Mouse (Mus musculus) heart, postnatal 0 days (tissue): ENCODE data around the gene Hnrnph1.

Source experiments
- CTCF ChIP-seq: IDR thresholded peaks from 2 replicates; pipeline ENCODE4 v1.5.1; 2016; ENCODE audit warnings: antibody characterized with exemption, control low read depth, low read depth
- EP300 ChIP-seq: IDR thresholded peaks from 2 replicates; pipeline ENCODE4 v1.6.1; 2016; ENCODE audit warnings: antibody characterized with exemption, low read depth

DNA sequence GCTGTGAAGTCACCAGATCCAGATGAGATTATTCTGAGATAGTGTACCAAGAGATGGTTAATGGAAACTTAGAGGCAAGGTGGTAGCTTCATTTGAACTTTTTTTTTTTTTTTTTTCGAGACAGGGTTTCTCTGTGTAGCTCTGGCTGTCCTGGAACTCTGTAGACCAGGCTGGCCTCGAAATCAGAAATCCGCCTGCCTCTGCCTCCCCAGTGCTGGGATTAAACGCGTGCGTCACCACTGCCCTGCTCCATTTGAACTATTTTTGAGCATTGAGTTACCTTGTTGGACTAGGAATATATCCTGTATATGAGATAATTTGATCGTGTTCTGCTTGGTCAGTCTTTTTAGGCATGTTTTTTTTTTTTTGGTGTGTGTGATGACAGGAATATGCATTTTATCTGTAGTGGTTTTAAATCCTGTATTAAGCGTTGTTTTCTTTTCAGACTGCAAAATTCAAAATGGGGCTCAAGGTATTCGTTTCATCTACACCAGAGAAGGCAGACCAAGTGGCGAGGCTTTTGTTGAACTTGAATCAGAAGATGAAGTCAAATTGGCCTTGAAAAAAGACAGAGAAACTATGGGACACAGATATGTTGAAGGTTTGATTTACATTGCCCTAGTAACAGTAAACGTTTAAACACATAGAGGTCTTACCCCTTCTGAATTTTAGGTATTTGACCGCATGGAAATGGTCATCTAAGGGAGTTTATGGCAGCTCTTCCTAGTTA is 2.4 kb downstream of the Hnrnph1 start:
- TF ChIP-seq CTCF (no peak), EP300 (no peak)
